Mouse (Mus musculus) thymus, postnatal 10 days (tissue): ENCODE results near the gene Pla2g4f.

Source experiments
- DNase-seq, 2 experiments: peaks; one replicate each; pipeline ENCODE4 v3.0.0; 2021; ENCODE audit warnings: low spot score in 2 of 2

Gene Pla2g4f

GRCm38 (mm10) chr2:120313976-120314375 lies at the start of gene Pla2g4f:
Pla2g4f (minus strand) TSS chr2:120314165.
- DNase-seq = no peak

- no peak for DNase-seq
Measured at GRCm38 (mm10) chr2:120360425-120360824, 46.5 kb upstream of the Pla2g4f start.

GRCm38 (mm10) chr2:120352682-120353646 lies 39.0 kb upstream of the Pla2g4f start, which contains the start of gene Vps39:
Vps39 (minus strand) TSS chr2:120353137.
- DNase-seq = peak; percentile 80 to 88

GRCm38 (mm10) chr2:120351321-120351720 lies 37.4 kb upstream of the Pla2g4f start:
- no peak for DNase-seq

GRCm38 (mm10) chr2:120348120-120348519 lies 34.2 kb upstream of the Pla2g4f start:
- DNase-seq = no peak

GRCm38 (mm10) chr2:120341741-120342140 lies 27.8 kb upstream of the Pla2g4f start:
- no peak for DNase-seq

- DNase-seq = no peak
Measured at GRCm38 (mm10) chr2:120337886-120338285, 23.9 kb upstream of the Pla2g4f start.

GRCm38 (mm10) chr2:120331575-120331974 lies 17.6 kb upstream of the Pla2g4f start:
- no peak for DNase-seq

GRCm38 (mm10) chr2:120315077-120315476 lies 1.1 kb upstream of the Pla2g4f start:
- DNase-seq = no peak

- no peak for DNase-seq
Measured at GRCm38 (mm10) chr2:120314487-120314886, 522 bp upstream of the Pla2g4f start.

GRCm38 (mm10) chr2:120312276-120312825 lies 1.6 kb downstream of the Pla2g4f start:
- no peak for DNase-seq

GRCm38 (mm10) chr2:120304113-120304512 lies 9.9 kb downstream of the Pla2g4f start:
- DNase-seq = no peak

- no peak for DNase-seq
Measured at GRCm38 (mm10) chr2:120301076-120301475, 12.9 kb downstream of the Pla2g4f start.

GRCm38 (mm10) chr2:120299866-120300265 lies 14.1 kb downstream of the Pla2g4f start:
- no peak for DNase-seq

- no peak for DNase-seq
Measured at GRCm38 (mm10) chr2:120296160-120296559, 17.8 kb downstream of the Pla2g4f start.

- DNase-seq = no peak
Measured at GRCm38 (mm10) chr2:120291471-120292078, 22.4 kb downstream of the Pla2g4f start.

GRCm38 (mm10) chr2:120288995-120289394 lies 25.0 kb downstream of the Pla2g4f start, which contains the start of gene Pla2g4d:
Pla2g4d (minus strand) TSS chr2:120289197.
- no peak for DNase-seq

GRCm38 (mm10) chr2:120288401-120288800 lies 25.6 kb downstream of the Pla2g4f start:
- DNase-seq = no peak

GRCm38 (mm10) chr2:120285639-120286038 lies 28.3 kb downstream of the Pla2g4f start:
- DNase-seq = no peak

- no peak for DNase-seq
Measured at GRCm38 (mm10) chr2:120284705-120285104, 29.3 kb downstream of the Pla2g4f start.

- no peak for DNase-seq
Measured at GRCm38 (mm10) chr2:120284094-120284493, 29.9 kb downstream of the Pla2g4f start.

GRCm38 (mm10) chr2:120283550-120283949 lies 30.4 kb downstream of the Pla2g4f start:
- DNase-seq = no peak
